Mouse (Mus musculus) limb, embryonic 12.5 days (tissue): ENCODE measurements around the gene Gm20388. TPM values are rescaled to one million over a fixed set of nuclear protein-coding genes. Genes with fewer than 3 reads are reported as not detected.

Source experiments
- ATAC-seq: fragments of 200-750 bp; cut with Nextera tagmentation; 2 replicates; pipeline ENCODE4 v1.8.0; 2017; ENCODE audit warnings: low read depth, moderate TSS enrichment; ENCODE audit not compliant: insufficient number of reproducible peaks, insufficient read depth, low FRiP score, low TSS enrichment
- H3K27ac ChIP-seq: fragments of 300-500 bp; sonication (generic); 2 replicates; pipeline ENCODE4 v1.5.1; 2016; ENCODE audit warnings: mild to moderate bottlenecking, moderate library complexity
- H3K27me3 ChIP-seq: fragments of 300-500 bp; sonication (generic); 2 replicates; pipeline ENCODE4 v1.6.1; 2016; ENCODE audit warnings: mild to moderate bottlenecking, moderate library complexity
- H3K36me3 ChIP-seq: fragments of 300-500 bp; sonication (generic); 2 replicates; pipeline ENCODE4 v1.6.1; 2016; ENCODE audit warnings: mild to moderate bottlenecking, moderate library complexity
- H3K4me1 ChIP-seq: fragments of 300-500 bp; sonication (generic); replicated peaks from 2 replicates; pipeline ENCODE4 v1.6.1; 2016
- H3K4me2 ChIP-seq: fragments of 300-500 bp; sonication (generic); 2 replicates; pipeline ENCODE4 v1.6.1; 2016; ENCODE audit warnings: mild to moderate bottlenecking, moderate library complexity
- H3K4me3 ChIP-seq: fragments of 300-500 bp; sonication (generic); replicated peaks from 2 replicates; pipeline ENCODE4 v1.5.1; 2016; ENCODE audit warnings: mild to moderate bottlenecking
- H3K9ac ChIP-seq: fragments of 300-500 bp; sonication (generic); replicated peaks from 2 replicates; pipeline ENCODE4 v1.6.1; 2016; ENCODE audit warnings: mild to moderate bottlenecking, moderate library complexity
- H3K9me3 ChIP-seq: fragments of 300-500 bp; sonication (generic); 2 replicates; pipeline ENCODE4 v1.6.1; 2016; ENCODE audit warnings: mild to moderate bottlenecking, moderate library complexity
- whole genome bisulfite sequencing: fragments of 180-500 bp; shearing (Covaris S2); methylation state at CpG from one replicate; pipeline ENCODE4 v1.1.7; 2016; 5-methylcytosine and 5-hydroxymethylcytosine counted together
- polyA plus RNA-seq: library from polyadenylated mRNA; unstranded; fragments of >200 nt; fragmentation: Nextera tagmentation; extraction: Ambion mirVana; gene quantifications from 2 replicates; pipeline ENCODE4 v1.2.1, GENCODE M21; 2016

Gm20388 gene
- polyA plus RNA-seq, 1 experiment from 2014 or later = not detected

GRCm38 (mm10) chr8:124294425-124294824 is 4383.8 kb downstream of the Gm20388 start:
- Histone ChIP-seq H3K4me3 (no peak overlapping the region), H3K4me2 (0 out of 2 replicates have a peak overlapping the region, but pooled peaks have one; percentile 4), H3K4me1 (peaks cover 33% of the 10 kb centered on the region), H3K36me3 (peaks cover 3% of the 10 kb centered on the region; the same call in 1 of the 2 replicates), H3K27ac (peak overlapping the region; percentile 41; the same call in 1 of the 2 replicates), H3K27me3 (no peaks in the 10 kb centered on the region), H3K9me3 (no peaks in the 10 kb centered on the region), H3K9ac (0 out of 2 replicates have a peak overlapping the region, but pooled peaks have one; percentile 13)
- WGBS = 59% methylated on average over 6 of the region's 6 CpGs
- ATAC-seq = no peak

GRCm38 (mm10) chr8:124294900-124295299 is 4384.3 kb downstream of the Gm20388 start:
- Histone ChIP-seq H3K4me1 (peaks cover 33% of the 10 kb centered on the region), H3K9me3 (no peaks in the 10 kb centered on the region), H3K27me3 (no peaks in the 10 kb centered on the region), H3K9ac (no peak overlapping the region; the same call in 1 of the 2 replicates), H3K4me2 (no peak overlapping the region), H3K27ac (peak overlapping the region; percentile 41; the same call in 1 of the 2 replicates), H3K4me3 (no peak overlapping the region), H3K36me3 (peaks cover 3% of the 10 kb centered on the region; the same call in 1 of the 2 replicates)
- no peak for ATAC-seq
- WGBS = 64% methylated on average over 10 of the region's 10 CpGs

DNA sequence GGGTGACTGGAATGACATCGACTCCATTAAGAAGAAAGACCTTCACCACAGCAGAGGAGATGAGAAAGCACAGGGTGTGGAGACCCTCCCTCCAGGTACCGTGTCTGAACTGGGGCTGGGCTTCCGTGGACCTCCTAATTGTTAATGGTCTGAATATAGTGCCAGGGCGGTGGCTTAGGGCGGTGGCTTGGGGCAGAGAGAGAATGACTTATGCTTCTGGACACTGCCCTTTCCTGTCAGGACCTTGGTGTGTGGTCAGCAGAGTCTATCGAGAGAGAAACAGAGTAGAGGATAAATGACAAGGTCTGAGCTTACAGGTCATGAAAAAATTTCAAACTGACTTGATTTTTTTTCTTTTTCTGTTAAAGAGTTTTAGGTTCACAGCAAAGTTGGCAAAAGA is 4384.7 kb downstream of the Gm20388 start:
- WGBS = 87% methylated on average over 6 of the region's 6 CpGs
- Histone ChIP-seq H3K27me3 (no peaks in the 10 kb centered on the region), H3K27ac (no peak overlapping the region), H3K4me2 (no peak overlapping the region), H3K36me3 (peaks cover 3% of the 10 kb centered on the region; the same call in 1 of the 2 replicates), H3K9ac (no peak overlapping the region), H3K4me3 (no peak overlapping the region), H3K4me1 (peaks cover 33% of the 10 kb centered on the region), H3K9me3 (no peaks in the 10 kb centered on the region)
- ATAC-seq = no peak

DNA sequence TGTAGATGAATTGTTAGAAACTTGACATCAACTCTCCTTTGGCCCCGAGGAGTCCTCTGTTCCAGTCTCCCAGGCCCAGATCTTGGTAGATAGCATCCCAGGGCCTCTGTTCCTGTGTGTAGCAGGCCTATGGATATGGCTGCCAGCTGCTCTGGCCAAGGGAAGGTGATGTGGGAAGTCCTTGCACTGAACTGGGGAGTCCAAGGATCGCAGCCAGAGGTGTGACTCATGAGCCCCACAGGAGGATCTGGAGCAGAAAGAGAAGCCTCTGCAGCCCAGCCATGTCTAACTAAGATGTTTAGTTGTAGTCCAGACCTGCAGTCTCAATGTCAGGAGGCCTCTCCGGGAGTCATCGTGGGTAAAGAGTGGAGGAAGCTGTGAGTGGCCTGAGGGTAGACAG is 4390.9 kb downstream of the Gm20388 start:
- ATAC-seq = no peak
- H3K36me3 ChIP-seq = peaks cover 14% of the 10 kb centered on the region
- no peak overlapping the region for H3K4me3 ChIP-seq
- peaks cover 7% of the 10 kb centered on the region; the same call in 1 of the 2 replicates for H3K4me1 ChIP-seq
- no peaks in the 10 kb centered on the region for H3K9me3 ChIP-seq
- 87% methylated on average over 4 of the region's 4 CpGs for WGBS
- no peaks in the 10 kb centered on the region for H3K27me3 ChIP-seq
- H3K4me2 ChIP-seq = no peak overlapping the region
- H3K27ac ChIP-seq = no peak overlapping the region
- no peak overlapping the region for H3K9ac ChIP-seq

GRCm38 (mm10) chr8:124301935-124302555 is 4391.4 kb downstream of the Gm20388 start:
- Histone ChIP-seq H3K27ac (no peak overlapping the region), H3K27me3 (no peaks in the 10 kb centered on the region), H3K4me2 (no peak overlapping the region), H3K36me3 (peaks cover 16% of the 10 kb centered on the region), H3K4me1 (peaks cover 9% of the 10 kb centered on the region; the same call in 1 of the 2 replicates), H3K9me3 (no peaks in the 10 kb centered on the region), H3K4me3 (no peak overlapping the region), H3K9ac (no peak overlapping the region)
- no peak for ATAC-seq
- 84% methylated on average over 7 of the region's 7 CpGs for WGBS

- no peak overlapping the region for H3K4me3 ChIP-seq
- no peak overlapping the region for H3K27ac ChIP-seq
- peaks cover 9% of the 10 kb centered on the region; the same call in 1 of the 2 replicates for H3K4me1 ChIP-seq
- peaks cover 27% of the 10 kb centered on the region for H3K36me3 ChIP-seq
- ATAC-seq = no peak
- H3K27me3 ChIP-seq = no peaks in the 10 kb centered on the region
- no peak overlapping the region for H3K9ac ChIP-seq
- no peaks in the 10 kb centered on the region for H3K9me3 ChIP-seq
- 83% methylated on average over 15 of the region's 15 CpGs for WGBS
- H3K4me2 ChIP-seq = no peak overlapping the region
These were observed 4392.7 kb downstream of the Gm20388 start for GRCm38 (mm10) chr8:124303211-124303902.

GRCm38 (mm10) chr8:124304141-124304540 is 4393.5 kb downstream of the Gm20388 start:
- H3K4me2 ChIP-seq = no peak overlapping the region
- no peaks in the 10 kb centered on the region for H3K9me3 ChIP-seq
- peaks cover 30% of the 10 kb centered on the region for H3K36me3 ChIP-seq
- H3K27me3 ChIP-seq = no peaks in the 10 kb centered on the region
- no peak overlapping the region for H3K9ac ChIP-seq
- 88% methylated on average over 4 of the region's 4 CpGs for WGBS
- peaks cover 9% of the 10 kb centered on the region; the same call in 1 of the 2 replicates for H3K4me1 ChIP-seq
- H3K27ac ChIP-seq = no peak overlapping the region
- ATAC-seq = no peak
- no peak overlapping the region for H3K4me3 ChIP-seq

GRCm38 (mm10) chr8:124306574-124306973 is 4395.9 kb downstream of the Gm20388 start:
- peak overlapping the region; percentile 45 for H3K27ac ChIP-seq

GRCm38 (mm10) chr8:124307700-124308099 is 4397.1 kb downstream of the Gm20388 start:
- H3K4me1 ChIP-seq = peaks cover 9% of the 10 kb centered on the region; the same call in 1 of the 2 replicates
- H3K4me2 ChIP-seq = no peak overlapping the region
- no peak overlapping the region for H3K4me3 ChIP-seq
- H3K9me3 ChIP-seq = no peaks in the 10 kb centered on the region
- H3K36me3 ChIP-seq = peaks cover 38% of the 10 kb centered on the region
- no peak overlapping the region for H3K27ac ChIP-seq
- H3K27me3 ChIP-seq = no peaks in the 10 kb centered on the region
- H3K9ac ChIP-seq = no peak overlapping the region
- ATAC-seq = no peak
- WGBS = 92% methylated on average over 10 of the region's 10 CpGs

More at GRCm38 (mm10) chr8:124306574-124306973, 4395.9 kb downstream of the Gm20388 start:
- H3K9ac ChIP-seq = no peak overlapping the region
- H3K4me2 ChIP-seq = no peak overlapping the region
- H3K9me3 ChIP-seq = no peaks in the 10 kb centered on the region
- peaks cover 38% of the 10 kb centered on the region for H3K36me3 ChIP-seq
- peaks cover 9% of the 10 kb centered on the region; the same call in 1 of the 2 replicates for H3K4me1 ChIP-seq
- no peak overlapping the region for H3K4me3 ChIP-seq
- no peak for ATAC-seq
- 60% methylated on average over 7 of the region's 7 CpGs for WGBS
- H3K27me3 ChIP-seq = no peaks in the 10 kb centered on the region

DNA sequence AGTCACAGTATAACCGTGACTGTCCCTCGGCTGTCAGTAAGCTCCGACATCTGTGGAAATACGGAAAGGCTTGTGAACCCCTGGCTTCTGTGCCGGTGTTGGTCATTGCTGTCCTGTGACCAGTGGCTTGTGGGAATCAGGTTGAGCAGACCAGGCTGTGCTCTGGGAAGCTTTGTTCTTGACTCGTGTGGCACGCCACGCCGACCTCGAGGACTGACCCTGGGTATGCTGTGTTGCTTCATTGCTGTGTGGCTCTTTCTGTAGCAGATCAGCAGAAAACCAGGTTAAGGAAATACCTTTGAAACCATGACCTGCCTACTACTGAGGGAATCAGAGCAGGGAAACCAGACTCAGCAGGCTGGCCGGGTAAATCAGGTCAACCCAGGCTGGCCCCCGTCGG is 4399.9 kb downstream of the Gm20388 start:
- Histone ChIP-seq H3K27me3 (no peaks in the 10 kb centered on the region), H3K9me3 (no peaks in the 10 kb centered on the region), H3K9ac (no peak overlapping the region), H3K36me3 (peaks cover 33% of the 10 kb centered on the region), H3K4me2 (no peak overlapping the region), H3K4me3 (no peak overlapping the region), H3K27ac (no peak overlapping the region), H3K4me1 (peaks cover 19% of the 10 kb centered on the region)
- WGBS = 94% methylated on average over 13 of the region's 13 CpGs
- ATAC-seq = no peak

- WGBS = 95% methylated on average over 6 of the region's 6 CpGs
- H3K4me1 ChIP-seq = peaks cover 16% of the 10 kb centered on the region
- H3K27me3 ChIP-seq = no peaks in the 10 kb centered on the region
- peaks cover 27% of the 10 kb centered on the region; the same call in 1 of the 2 replicates for H3K36me3 ChIP-seq
- no peak overlapping the region for H3K4me2 ChIP-seq
- H3K9me3 ChIP-seq = no peaks in the 10 kb centered on the region
- H3K4me3 ChIP-seq = no peak overlapping the region
- H3K27ac ChIP-seq = no peak overlapping the region
- no peak overlapping the region for H3K9ac ChIP-seq
- no peak for ATAC-seq
These were observed 4400.5 kb downstream of the Gm20388 start for GRCm38 (mm10) chr8:124311111-124311510.
